Mouse (Mus musculus): ENCODE results near the gene Jpt1.
"Not testable (repeated sequence)": the region's sequence is repeated elsewhere in the genome, so short reads cannot be mapped to it uniquely, and the experiment has no call there.

Jpt1 gene

GRCm38 (mm10) chr11:115514238-115514663, at the start of gene Jpt1:
Gene Jpt1 (minus strand): TSS chr11:115514387.
- DNase-seq (ENCODE audit: low read depth) = peak; percentile 98

- peak; percentile 75 for DNase-seq (ENCODE audit: low read depth)
Observed at GRCm38 (mm10) chr11:115563406-115563805, 49.2 kb upstream of the Jpt1 start.

GRCm38 (mm10) chr11:115555717-115556116, 41.5 kb upstream of the Jpt1 start:
- no peak for DNase-seq (ENCODE audit: low read depth)

GRCm38 (mm10) chr11:115552783-115553182, 38.6 kb upstream of the Jpt1 start:
- DNase-seq (ENCODE audit: low read depth) = peak; percentile 59

- peak; percentile 70 for DNase-seq (ENCODE audit: low read depth)
Observed at GRCm38 (mm10) chr11:115543571-115543970, 29.4 kb upstream of the Jpt1 start.

- DNase-seq (ENCODE audit: low read depth) = peak; percentile 71
Observed at GRCm38 (mm10) chr11:115538045-115538444, 23.9 kb upstream of the Jpt1 start.

GRCm38 (mm10) chr11:115536856-115537568, 22.8 kb upstream of the Jpt1 start:
- DNase-seq (ENCODE audit: low read depth) = peak; percentile 63

GRCm38 (mm10) chr11:115536038-115536681, 22.0 kb upstream of the Jpt1 start, which contains the start of gene Sumo2:
Gene Sumo2 (minus strand): TSS chr11:115536276.
- DNase-seq (ENCODE audit: low read depth) = peak; percentile 97

- DNase-seq (ENCODE audit: low read depth) = peak; percentile 47
Observed at GRCm38 (mm10) chr11:115535401-115536037, 21.3 kb upstream of the Jpt1 start.

- DNase-seq (ENCODE audit: low read depth) = no peak
Observed at GRCm38 (mm10) chr11:115534759-115535371, 20.7 kb upstream of the Jpt1 start.

- DNase-seq (ENCODE audit: low read depth) = not testable (repeated sequence)
Observed at GRCm38 (mm10) chr11:115526446-115526845, 12.3 kb upstream of the Jpt1 start.

- DNase-seq (ENCODE audit: low read depth) = no peak
Observed at GRCm38 (mm10) chr11:115522703-115523102, 8.5 kb upstream of the Jpt1 start.

- no peak for DNase-seq (ENCODE audit: low read depth)
Observed at GRCm38 (mm10) chr11:115522238-115522637, 8.1 kb upstream of the Jpt1 start.

- DNase-seq (ENCODE audit: low read depth) = no peak
Observed at GRCm38 (mm10) chr11:115521080-115521479, 6.9 kb upstream of the Jpt1 start.

GRCm38 (mm10) chr11:115520218-115520617, 6.0 kb upstream of the Jpt1 start:
- no peak for DNase-seq (ENCODE audit: low read depth)

- no peak for DNase-seq (ENCODE audit: low read depth)
Observed at GRCm38 (mm10) chr11:115519581-115519980, 5.4 kb upstream of the Jpt1 start.

GRCm38 (mm10) chr11:115518693-115519092, 4.5 kb upstream of the Jpt1 start:
- DNase-seq (ENCODE audit: low read depth) = no peak

- no peak for DNase-seq (ENCODE audit: low read depth)
Observed at GRCm38 (mm10) chr11:115516942-115517341, 2.8 kb upstream of the Jpt1 start.

GRCm38 (mm10) chr11:115515021-115515420, 834 bp upstream of the Jpt1 start:
- DNase-seq (ENCODE audit: low read depth) = no peak

- DNase-seq (ENCODE audit: low read depth) = peak; percentile 48
Observed at GRCm38 (mm10) chr11:115513271-115514237, 633 bp downstream of the Jpt1 start.

All from 416B (cell line).